Mouse (Mus musculus): Measurements from ENCODE around the gene Rtn4. TPM values are rescaled to one million over a fixed set of nuclear protein-coding genes. Genes with fewer than 3 reads are reported as not detected.
A peak's percentile ranks its signal among the peaks of the same experiment; 100 is the strongest.

Rtn4 gene
- polyA plus RNA-seq, 1 experiment from 2014 or later: 54.8 TPM

GRCm38 (mm10) chr11:29770666-29771400 lies 78.1 kb downstream of the Rtn4 start:
- no peaks in the 10 kb centered on the region for H3K4me1 ChIP-seq
- no peaks in the 10 kb centered on the region for H3K27me3 ChIP-seq
- H3K9me3 ChIP-seq (replicated peaks): no peaks in the 10 kb centered on the region
- no peak overlapping the region for H3K9ac ChIP-seq
- H3K36me3 ChIP-seq: no peaks in the 10 kb centered on the region
- ATAC-seq (replicated peaks; ENCODE audit: low FRiP score): no peak
- no peak overlapping the region for H3K4me3 ChIP-seq (replicated peaks)
- H3K4me2 ChIP-seq: no peak overlapping the region
- 70% methylated on average over 3 of the region's 3 CpGs for WGBS
- H3K27ac ChIP-seq: no peak overlapping the region

- Histone ChIP-seq H3K4me3 (replicated peaks) (no peak overlapping the region), H3K4me2 (no peak overlapping the region), H3K9ac (no peak overlapping the region), H3K27ac (no peak overlapping the region), H3K27me3 (no peaks in the 10 kb centered on the region), H3K9me3 (replicated peaks) (no peaks in the 10 kb centered on the region), H3K36me3 (no peaks in the 10 kb centered on the region), H3K4me1 (no peaks in the 10 kb centered on the region)
- WGBS: 78% methylated on average over 1 of the region's 1 CpGs
- no peak for ATAC-seq (replicated peaks; ENCODE audit: low FRiP score)
These were observed 79.5 kb downstream of the Rtn4 start for GRCm38 (mm10) chr11:29772279-29772678.

GRCm38 (mm10) chr11:29774296-29774695 lies 81.5 kb downstream of the Rtn4 start:
- Histone ChIP-seq H3K27me3 (no peaks in the 10 kb centered on the region), H3K36me3 (no peaks in the 10 kb centered on the region), H3K4me1 (no peaks in the 10 kb centered on the region), H3K4me2 (no peak overlapping the region), H3K4me3 (replicated peaks) (no peak overlapping the region), H3K27ac (no peak overlapping the region), H3K9ac (no peak overlapping the region), H3K9me3 (replicated peaks) (no peaks in the 10 kb centered on the region)
- ATAC-seq (replicated peaks; ENCODE audit: low FRiP score): no peak
- 63% methylated on average over 2 of the region's 2 CpGs for WGBS

- ATAC-seq (replicated peaks; ENCODE audit: low FRiP score): no peak
- Histone ChIP-seq H3K4me3 (replicated peaks) (no peak overlapping the region), H3K4me1 (no peaks in the 10 kb centered on the region), H3K9ac (no peak overlapping the region), H3K9me3 (replicated peaks) (no peaks in the 10 kb centered on the region), H3K4me2 (no peak overlapping the region), H3K27me3 (no peaks in the 10 kb centered on the region), H3K36me3 (no peaks in the 10 kb centered on the region), H3K27ac (no peak overlapping the region)
- 61% methylated on average over 2 of the region's 2 CpGs for WGBS
These were observed 82.0 kb downstream of the Rtn4 start for GRCm38 (mm10) chr11:29774760-29775159.

GRCm38 (mm10) chr11:29777964-29778363 lies 85.2 kb downstream of the Rtn4 start:
- H3K36me3 ChIP-seq: no peaks in the 10 kb centered on the region
- ATAC-seq (replicated peaks; ENCODE audit: low FRiP score): no peak
- no peak overlapping the region for H3K9ac ChIP-seq
- no peaks in the 10 kb centered on the region for H3K4me1 ChIP-seq
- H3K9me3 ChIP-seq (replicated peaks): no peaks in the 10 kb centered on the region
- no peaks in the 10 kb centered on the region for H3K27me3 ChIP-seq
- no peak overlapping the region for H3K27ac ChIP-seq
- H3K4me3 ChIP-seq (replicated peaks): no peak overlapping the region
- H3K4me2 ChIP-seq: no peak overlapping the region

- 74% methylated on average over 3 of the region's 3 CpGs for WGBS
- H3K9ac ChIP-seq: no peak overlapping the region
These were observed 86.2 kb downstream of the Rtn4 start for GRCm38 (mm10) chr11:29778936-29779335.

GRCm38 (mm10) chr11:29779409-29780026 lies 86.8 kb downstream of the Rtn4 start:
- Histone ChIP-seq H3K27me3 (no peaks in the 10 kb centered on the region), H3K4me3 (replicated peaks) (no peak overlapping the region), H3K4me1 (no peaks in the 10 kb centered on the region), H3K9ac (no peak overlapping the region), H3K4me2 (no peak overlapping the region), H3K27ac (no peak overlapping the region), H3K9me3 (replicated peaks) (no peaks in the 10 kb centered on the region), H3K36me3 (no peaks in the 10 kb centered on the region)
- WGBS: 52% methylated on average over 2 of the region's 2 CpGs
- no peak for ATAC-seq (replicated peaks; ENCODE audit: low FRiP score)

More at GRCm38 (mm10) chr11:29778936-29779335, 86.2 kb downstream of the Rtn4 start:
- Histone ChIP-seq H3K27ac (no peak overlapping the region), H3K27me3 (no peaks in the 10 kb centered on the region), H3K9me3 (replicated peaks) (no peaks in the 10 kb centered on the region), H3K36me3 (no peaks in the 10 kb centered on the region), H3K4me2 (no peak overlapping the region), H3K4me1 (no peaks in the 10 kb centered on the region), H3K4me3 (replicated peaks) (no peak overlapping the region)
- ATAC-seq (replicated peaks; ENCODE audit: low FRiP score): no peak

GRCm38 (mm10) chr11:29786583-29787219 lies 94.0 kb downstream of the Rtn4 start:
- H3K9ac ChIP-seq: no peak overlapping the region
- no peaks in the 10 kb centered on the region for H3K9me3 ChIP-seq (replicated peaks)
- H3K4me3 ChIP-seq (replicated peaks): no peak overlapping the region
- H3K4me1 ChIP-seq: no peaks in the 10 kb centered on the region
- no peak overlapping the region for H3K4me2 ChIP-seq
- H3K27ac ChIP-seq: no peak overlapping the region
- no peak for ATAC-seq (replicated peaks; ENCODE audit: low FRiP score)
- H3K36me3 ChIP-seq: no peaks in the 10 kb centered on the region
- H3K27me3 ChIP-seq: no peaks in the 10 kb centered on the region
- WGBS: 86% methylated on average over 6 of the region's 6 CpGs

- Histone ChIP-seq H3K27ac (no peak overlapping the region), H3K27me3 (no peaks in the 10 kb centered on the region), H3K4me1 (no peaks in the 10 kb centered on the region), H3K4me2 (no peak overlapping the region), H3K4me3 (replicated peaks) (no peak overlapping the region), H3K9me3 (replicated peaks) (no peaks in the 10 kb centered on the region), H3K36me3 (no peaks in the 10 kb centered on the region), H3K9ac (no peak overlapping the region)
- 7% methylated on average over 5 of the region's 5 CpGs for whole genome bisulfite sequencing
- 0 out of 2 replicates have a peak, but pooled peaks have one; percentile 33 for ATAC-seq (replicated peaks; ENCODE audit: low FRiP score)
These were observed 94.7 kb downstream of the Rtn4 start for GRCm38 (mm10) chr11:29787473-29787872.

- H3K36me3 ChIP-seq: no peaks in the 10 kb centered on the region
- 53% methylated on average over 1 of the region's 1 CpGs for WGBS
- H3K9me3 ChIP-seq (replicated peaks): no peaks in the 10 kb centered on the region
- H3K9ac ChIP-seq: no peak overlapping the region
- H3K4me1 ChIP-seq: no peaks in the 10 kb centered on the region
- no peaks in the 10 kb centered on the region for H3K27me3 ChIP-seq
- no peak overlapping the region for H3K4me3 ChIP-seq (replicated peaks)
- no peak overlapping the region for H3K4me2 ChIP-seq
- ATAC-seq (replicated peaks; ENCODE audit: low FRiP score): no peak
- H3K27ac ChIP-seq: no peak overlapping the region
These were observed 95.8 kb downstream of the Rtn4 start for GRCm38 (mm10) chr11:29788499-29788898.

GRCm38 (mm10) chr11:29788921-29789638 lies 96.3 kb downstream of the Rtn4 start:
- H3K27me3 ChIP-seq: no peaks in the 10 kb centered on the region
- no peak overlapping the region for H3K4me3 ChIP-seq (replicated peaks)
- H3K9ac ChIP-seq: no peak overlapping the region
- ATAC-seq (replicated peaks; ENCODE audit: low FRiP score): no peak
- 75% methylated on average over 6 of the region's 6 CpGs for WGBS
- H3K4me2 ChIP-seq: no peak overlapping the region
- H3K36me3 ChIP-seq: no peaks in the 10 kb centered on the region
- H3K4me1 ChIP-seq: no peaks in the 10 kb centered on the region
- no peak overlapping the region for H3K27ac ChIP-seq
- no peaks in the 10 kb centered on the region for H3K9me3 ChIP-seq (replicated peaks)

GRCm38 (mm10) chr11:29790796-29791195 lies 98.0 kb downstream of the Rtn4 start:
- H3K9me3 ChIP-seq (replicated peaks): no peaks in the 10 kb centered on the region
- H3K27ac ChIP-seq: no peak overlapping the region
- H3K36me3 ChIP-seq: no peaks in the 10 kb centered on the region
- H3K9ac ChIP-seq: no peak overlapping the region
- H3K4me1 ChIP-seq: no peaks in the 10 kb centered on the region
- no peak overlapping the region for H3K4me3 ChIP-seq (replicated peaks)
- H3K27me3 ChIP-seq: no peaks in the 10 kb centered on the region
- 76% methylated on average over 2 of the region's 2 CpGs for WGBS
- no peak for ATAC-seq (replicated peaks; ENCODE audit: low FRiP score)
- H3K4me2 ChIP-seq: no peak overlapping the region
